In the genomic region with DNA sequence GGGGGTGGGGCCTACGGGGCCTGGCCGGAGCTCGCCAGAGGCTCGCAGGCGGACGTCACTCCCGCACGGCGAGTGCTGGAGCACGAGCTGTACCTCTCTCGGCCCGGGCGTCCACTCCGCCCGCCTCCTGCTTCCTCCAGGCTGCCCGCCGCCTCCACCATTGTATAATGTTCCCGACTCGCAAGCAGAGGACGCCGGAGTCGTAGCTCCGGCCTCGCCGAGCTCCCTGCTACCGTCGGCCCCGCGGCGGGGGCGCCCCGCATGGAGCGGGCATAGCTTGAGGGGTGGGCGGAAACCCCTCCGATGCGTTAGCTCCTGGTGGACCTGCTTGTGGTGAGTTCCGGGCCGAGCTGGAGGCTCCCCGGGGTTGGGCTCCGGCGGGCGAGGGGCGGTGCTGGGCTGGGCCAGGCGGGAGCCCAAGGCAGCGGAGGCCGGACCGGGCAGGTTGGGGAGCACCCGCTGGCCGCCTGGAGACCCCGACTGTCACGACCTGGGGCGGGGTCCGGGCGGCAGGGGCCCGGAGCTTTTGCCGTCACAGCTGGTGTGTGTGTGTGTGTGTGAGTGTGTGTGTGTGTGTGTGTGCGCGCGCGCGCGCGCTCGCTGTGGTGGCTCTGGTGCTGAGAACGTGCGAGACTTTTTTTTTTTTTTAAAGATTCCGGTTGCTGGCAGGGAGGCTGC, we compare ENCODE assay signal across 8 mouse cellular contexts.
DNase-seq lines count a peak whose midpoint lies in the region; ATAC-seq and TF ChIP-seq lines count a peak whose summit lies in the region.

No protein-coding gene starts in this region.

- H3K36me3 ChIP-seq in hindbrain, embryonic 13.5 days, result no peaks in the 10 kb centered on the region
- H3K36me3 ChIP-seq in liver, embryonic 11.5 days (ENCODE audit: control insufficient read depth, insufficient read depth, low read length), result no peaks in the 10 kb centered on the region
- H3K36me3 ChIP-seq in myocyte (ENCODE audit: control insufficient read depth, insufficient read depth), result no peaks in the 10 kb centered on the region
- no peaks in the 10 kb centered on the region for H3K36me3 ChIP-seq in stomach, embryonic 16.5 days (ENCODE audit: control insufficient read depth, insufficient read depth, low read length)

- no peak for DNase-seq in cerebellum, adult 2 months
- DNase-seq in cerebellum, adult 9-11 months, result no peak
- peak; percentile 58 for DNase-seq in WW6 (ENCODE audit: low read depth, low spot score)
- DNase-seq in liver, embryonic 11.5 days (ENCODE audit: low spot score), result peak; percentile 96

- H3K27me3 ChIP-seq in cerebellum, adult 2 months (ENCODE audit: control insufficient read depth, insufficient read depth, low read length), result no peaks in the 10 kb centered on the region
- no peaks in the 10 kb centered on the region for H3K27me3 ChIP-seq in hindbrain, embryonic 13.5 days
- H3K27me3 ChIP-seq in liver, embryonic 11.5 days (replicated peaks; ENCODE audit: control insufficient read depth, insufficient read depth, low read length), result no peaks in the 10 kb centered on the region
- no peaks in the 10 kb centered on the region for H3K27me3 ChIP-seq in myocyte (ENCODE audit: control insufficient read depth, insufficient read depth, insufficient read length)
- H3K27me3 ChIP-seq in stomach, embryonic 16.5 days (ENCODE audit: control insufficient read depth, insufficient read depth, low read length), result no peaks in the 10 kb centered on the region

- TF ChIP-seq POLR2A in cerebellum, adult 2 months (IDR thresholded peaks at IDR 0.05; ENCODE audit: borderline replicate concordance, insufficient read depth, low read length), result peak; percentile 42
- peak; percentile 88 for TF ChIP-seq POLR2A in myocyte (IDR thresholded peaks at IDR 0.05; ENCODE audit: insufficient read length, low read depth)

- H3K4me3 ChIP-seq in cerebellum, adult 2 months (replicated peaks; ENCODE audit: insufficient read depth, low read depth, low read length), result peak overlapping the region; percentile 61
- peak overlapping the region; percentile 73 for H3K4me3 ChIP-seq in hindbrain, embryonic 13.5 days
- peak overlapping the region; percentile 82 for H3K4me3 ChIP-seq in liver, embryonic 11.5 days (ENCODE audit: low read depth, low read length)
- H3K4me3 ChIP-seq in myocyte, result peak overlapping the region; percentile 58
- peak overlapping the region; percentile 95 for H3K4me3 ChIP-seq in stomach, embryonic 16.5 days (replicated peaks; ENCODE audit: low read length)

- peak overlapping the region; percentile 90 for H3K9ac ChIP-seq in hindbrain, embryonic 13.5 days
- H3K9ac ChIP-seq in liver, embryonic 11.5 days (ENCODE audit: low read depth, low read length), result peak overlapping the region; percentile 94
- H3K9ac ChIP-seq in stomach, embryonic 16.5 days (ENCODE audit: low read length), result peak overlapping the region; percentile 92

- H3ac ChIP-seq in myocyte (ENCODE audit: control insufficient read depth, insufficient read length), result peak overlapping the region; percentile 92

- peaks cover 51% of the 10 kb centered on the region for H3K79me2 ChIP-seq in myocyte (ENCODE audit: control insufficient read depth, insufficient read depth)

- TF ChIP-seq CTCF in cerebellum, adult 2 months (IDR thresholded peaks at IDR 0.05; ENCODE audit: borderline replicate concordance, insufficient read depth, low read depth, low read length), result no peak

- H3K4me2 ChIP-seq in hindbrain, embryonic 13.5 days, result peak overlapping the region; percentile 69
- H3K4me2 ChIP-seq in liver, embryonic 11.5 days, result peak overlapping the region; percentile 92
- H3K4me2 ChIP-seq in myocyte (ENCODE audit: low read depth), result peak overlapping the region; percentile 72
- peak overlapping the region; percentile 58 for H3K4me2 ChIP-seq in stomach, embryonic 16.5 days (ENCODE audit: low read depth, low read length)

- H3K27ac ChIP-seq in cerebellum, adult 2 months (ENCODE audit: insufficient read depth, low read length), result peak overlapping the region; percentile 60
- peak overlapping the region; percentile 94 for H3K27ac ChIP-seq in hindbrain, embryonic 13.5 days
- peak overlapping the region; percentile 99 for H3K27ac ChIP-seq in liver, embryonic 11.5 days (ENCODE audit: low read depth, low read length)
- H3K27ac ChIP-seq in stomach, embryonic 16.5 days (ENCODE audit: low read length), result peak overlapping the region; percentile 100

- H3K4me1 ChIP-seq in cerebellum, adult 2 months (ENCODE audit: control insufficient read depth, insufficient read depth, low read length), result peaks cover 3% of the 10 kb centered on the region
- H3K4me1 ChIP-seq in hindbrain, embryonic 13.5 days (replicated peaks), result peaks cover 39% of the 10 kb centered on the region
- peaks cover 44% of the 10 kb centered on the region for H3K4me1 ChIP-seq in liver, embryonic 11.5 days (replicated peaks; ENCODE audit: control insufficient read depth, insufficient read depth, low read length)
- H3K4me1 ChIP-seq in stomach, embryonic 16.5 days (ENCODE audit: control insufficient read depth, insufficient read depth, low read length), result peaks cover 27% of the 10 kb centered on the region

- 1% methylated on average over 59 of the region's 67 CpGs for WGBS in cerebellum, adult 2 months
- under 1% methylated on average over 55 of the region's 67 CpGs for WGBS in hindbrain, embryonic 13.5 days
- WGBS in liver, embryonic 11.5 days, result under 1% methylated on average over 60 of the region's 67 CpGs
- under 1% methylated on average over 66 of the region's 67 CpGs for WGBS in stomach, embryonic 16.5 days

- H3K9me3 ChIP-seq in hindbrain, embryonic 13.5 days, result no peaks in the 10 kb centered on the region
- no peaks in the 10 kb centered on the region for H3K9me3 ChIP-seq in liver, embryonic 11.5 days (ENCODE audit: control insufficient read depth, low read length)
- no peaks in the 10 kb centered on the region for H3K9me3 ChIP-seq in stomach, embryonic 16.5 days (replicated peaks; ENCODE audit: control insufficient read depth, low read length)

- peak; percentile 65 for ATAC-seq in erythroid progenitor cell, adult 5-6 weeks (replicated peaks; ENCODE audit: low FRiP score, poor library complexity, severe bottlenecking)
- ATAC-seq in hindbrain, embryonic 13.5 days (ENCODE audit: low FRiP score), result peak; percentile 95
- ATAC-seq in liver, embryonic 11.5 days (replicated peaks; ENCODE audit: low FRiP score), result peak; percentile 85
- peak; percentile 93 for ATAC-seq in stomach, embryonic 16.5 days (ENCODE audit: insufficient read depth, low FRiP score)

TF ChIP-seq in myocyte, 11 proteins besides CTCF, POLR2A, EP300 and RAD21:
- TF ChIP-seq MYOG (IDR thresholded peaks at IDR 0.05; ENCODE audit: control insufficient read depth in 1 of 3, insufficient read depth in 1 of 3, insufficient read length in 2 of 3, low read depth in 2 of 3), result peak in 1 of 3 experiments; percentile 53
- no peak for TF ChIP-seq MAX (IDR thresholded peaks at IDR 0.05; ENCODE audit: low read depth)
- peak; percentile 94 for TF ChIP-seq POLR2AphosphoS2 (IDR thresholded peaks at IDR 0.05; ENCODE audit: insufficient read length, low read depth)
- peak; percentile 28 for TF ChIP-seq REST (IDR thresholded peaks at IDR 0.05; ENCODE audit: insufficient read depth, insufficient read length)
- no peak for TF ChIP-seq USF1 (IDR thresholded peaks at IDR 0.05; ENCODE audit: low read depth)
- TF ChIP-seq SRF (IDR thresholded peaks at IDR 0.05; ENCODE audit: control insufficient read depth, insufficient read length, low read depth), result no peak
- no peak for TF ChIP-seq TCF12 (IDR thresholded peaks at IDR 0.05; ENCODE audit: insufficient read depth, poor library complexity, severe bottlenecking)
- no peak for TF ChIP-seq TCF3 (IDR thresholded peaks at IDR 0.05; ENCODE audit: insufficient read length, low read depth)
- peak in 1 of 3 experiments; percentile 27 for TF ChIP-seq MYOD1 (IDR thresholded peaks at IDR 0.05; ENCODE audit: control insufficient read depth in 1 of 3, insufficient read length in 2 of 3, low read depth in 2 of 3)
- TF ChIP-seq E2F4 (IDR thresholded peaks at IDR 0.05; ENCODE audit: insufficient read depth), result no peak
- TF ChIP-seq CEBPB (IDR thresholded peaks at IDR 0.05; ENCODE audit: insufficient read depth, poor library complexity, severe bottlenecking), result no peak

Comparison
In these comparisons a context has a peak if more than half of its experiments do, and no peak if none do; other contexts are left out.
1. DNase-seq: peak in WW6 (single experiment) and liver, embryonic 11.5 days (single experiment); none in cerebellum, adult 2 months (0 of 2) and cerebellum, adult 9-11 months (single experiment).
2. Peak in every context shown above with its lines, with median percentiles within 50 percentile points of each other: H3K27ac ChIP-seq, H3K4me3 ChIP-seq, ATAC-seq, H3K4me2 ChIP-seq and H3K9ac ChIP-seq.